Mouse (Mus musculus) CH12.LX (cell line): ENCODE measurements at regions not wholly inside any gene's neighbourhood (a gene's known extent, or its start where the extent isn't known, plus 50 kb on each side); places are given as distances from the start of the nearest gene placed in this dataset.

Source experiments
- DNase-seq: peaks from one replicate; pipeline ENCODE4 v3.0.0-alpha.2; 2013; ENCODE audit errors: extremely low read depth
- H3K27ac ChIP-seq: 2 replicates; pipeline ENCODE4 v1.5.1; 2012; ENCODE audit warnings: low read depth, mild to moderate bottlenecking, control low read depth, moderate library complexity; ENCODE audit not compliant: insufficient read depth
- H3K27me3 ChIP-seq: replicated peaks from 2 replicates; pipeline ENCODE3; 2012; ENCODE audit warnings: inconsistent platforms
- H3K36me3 ChIP-seq, 2 experiments: replicated peaks in 1 of 2; 2 replicates each; pipeline versions ENCODE3 to v1.6.1; 2012; ENCODE audit warnings: inconsistent platforms in 1 of 2, low read length in 1 of 2, mild to moderate bottlenecking in 1 of 2, mixed read lengths in 1 of 2, moderate library complexity in 1 of 2; ENCODE audit not compliant: control insufficient read depth in 1 of 2, insufficient read depth in 1 of 2
- H3K4me1 ChIP-seq, 2 experiments: 2 replicates each; pipeline ENCODE4 v1.6.1; 2012; ENCODE audit warnings: inconsistent platforms in 1 of 2, moderate library complexity in 1 of 2; ENCODE audit not compliant: insufficient read depth in 2 of 2, control insufficient read depth in 1 of 2
- H3K4me2 ChIP-seq: 2 replicates; pipeline ENCODE4 v1.6.1; 2012; ENCODE audit warnings: low read depth, mild to moderate bottlenecking, control low read depth; ENCODE audit not compliant: poor library complexity, insufficient read depth, severe bottlenecking
- H3K4me3 ChIP-seq, 3 experiments: fragments of 150-350 bp in 1 of 3; sonication (generic) in 1 of 3; replicated peaks in 1 of 3; 2 replicates each; pipeline versions ENCODE3 to v1.5.1; 2011 to 2012; ENCODE audit warnings: low read depth in 2 of 3, low read length in 2 of 3, mild to moderate bottlenecking in 2 of 3, moderate library complexity in 2 of 3, control low read depth in 1 of 3, improper control_type of control experiment in 1 of 3, inconsistent platforms in 1 of 3, mixed read lengths in 1 of 3; ENCODE audit not compliant: poor library complexity in 1 of 3
- H3K79me2 ChIP-seq: replicated peaks from 2 replicates; pipeline ENCODE4 v1.6.1; 2012; ENCODE audit warnings: mild to moderate bottlenecking, moderate library complexity; ENCODE audit not compliant: control insufficient read depth, poor library complexity, insufficient read depth, severe bottlenecking; ENCODE audit errors: extremely low read depth
- H3K9ac ChIP-seq: 2 replicates; pipeline ENCODE4 v1.6.1; 2012; ENCODE audit warnings: low read depth, mild to moderate bottlenecking, control low read depth, moderate library complexity; ENCODE audit not compliant: insufficient read depth
- H3K9me3 ChIP-seq: replicated peaks from 2 replicates; pipeline ENCODE3; 2012; ENCODE audit warnings: low read length, inconsistent platforms, mixed read lengths
- CHD1 ChIP-seq: IDR thresholded peaks from 2 replicates; pipeline ENCODE4 v1.6.1; 2012; ENCODE audit warnings: low read depth, low read length, improper control_type of control experiment, inconsistent platforms
- CHD2 ChIP-seq: IDR thresholded peaks from 2 replicates; pipeline ENCODE4 v1.6.1; 2011; ENCODE audit warnings: low read length, improper control_type of control experiment
- CTCF ChIP-seq, 2 experiments: IDR thresholded peaks in 1 of 2; conservative IDR thresholded peaks in 1 of 2; 2 replicates each; pipeline ENCODE4 v1.5.1; 2011 to 2012; ENCODE audit warnings: low read depth in 2 of 2, low read length in 2 of 2, improper control_type of control experiment in 1 of 2, inconsistent platforms in 1 of 2, mild to moderate bottlenecking in 1 of 2, moderate library complexity in 1 of 2
- GABPA ChIP-seq: IDR thresholded peaks from 2 replicates; pipeline ENCODE4 v1.6.1; 2012; ENCODE audit warnings: low read depth, low read length, improper control_type of control experiment, inconsistent platforms; ENCODE audit not compliant: insufficient replicate concordance
- HCFC1 ChIP-seq: IDR thresholded peaks from 2 replicates; pipeline ENCODE4 v1.6.1; 2012; ENCODE audit warnings: low read depth, mild to moderate bottlenecking, inconsistent platforms, low read length, improper control_type of control experiment
- IRF4 ChIP-seq: IDR thresholded peaks from 2 replicates; pipeline ENCODE4 v1.6.1; 2014; ENCODE audit warnings: low read depth, mild to moderate bottlenecking, inconsistent platforms, low read length, improper control_type of control experiment
- MAZ ChIP-seq: IDR thresholded peaks from 2 replicates; pipeline ENCODE4 v1.6.1; 2012; ENCODE audit warnings: low read depth, mild to moderate bottlenecking, inconsistent platforms, low read length, improper control_type of control experiment, moderate library complexity
- MXI1 ChIP-seq: IDR thresholded peaks from 2 replicates; pipeline ENCODE4 v1.6.1; 2011; ENCODE audit warnings: mild to moderate bottlenecking, low read depth, low read length, improper control_type of control experiment
- MYC ChIP-seq: IDR thresholded peaks from 2 replicates; pipeline ENCODE4 v1.6.1; 2011; ENCODE audit warnings: low read depth, mild to moderate bottlenecking, improper control_type of control experiment, low read length
- NELFE ChIP-seq: IDR thresholded peaks from 2 replicates; pipeline ENCODE4 v1.6.1; 2011; ENCODE audit warnings: low read depth, low read length, improper control_type of control experiment
- PAX5 ChIP-seq: IDR thresholded peaks from 2 replicates; pipeline ENCODE4 v1.6.1; 2012; ENCODE audit warnings: low read length, inconsistent platforms, mixed read lengths
- POLR2A ChIP-seq: IDR thresholded peaks from 2 replicates; pipeline ENCODE4 v1.6.1; 2011; ENCODE audit warnings: low read depth, mild to moderate bottlenecking, improper control_type of control experiment, low read length
- RAD21 ChIP-seq: IDR thresholded peaks from 2 replicates; pipeline ENCODE4 v1.6.1; 2011; ENCODE audit warnings: low read depth, mild to moderate bottlenecking, low read length, improper control_type of control experiment, moderate library complexity
- RCOR1 ChIP-seq: conservative IDR thresholded peaks from 2 replicates; pipeline ENCODE4 v1.6.1; 2012; ENCODE audit warnings: low read depth, mild to moderate bottlenecking, inconsistent platforms, low read length, improper control_type of control experiment
- SIN3A ChIP-seq: IDR thresholded peaks from 2 replicates; pipeline ENCODE4 v1.6.1; 2012; ENCODE audit warnings: low read length, improper control_type of control experiment, inconsistent platforms
- USF1 ChIP-seq: IDR thresholded peaks from 2 replicates; pipeline ENCODE4 v1.6.1; 2014; ENCODE audit warnings: low read depth, mild to moderate bottlenecking, inconsistent platforms, low read length, improper control_type of control experiment
- USF2 ChIP-seq: conservative IDR thresholded peaks from 2 replicates; pipeline ENCODE4 v1.6.1; 2011; ENCODE audit warnings: low read depth, low read length, improper control_type of control experiment
- ZNF384 ChIP-seq: IDR thresholded peaks from 2 replicates; pipeline ENCODE4 v1.6.1; 2012; ENCODE audit warnings: low read depth, low read length, improper control_type of control experiment, inconsistent platforms
- dilution Hi-C: fragments of 300-500 bp; cut with MboI; formaldehyde crosslinking; loops from 2 replicates; pipeline ENCODE4 v1.14.3; 2020; ENCODE audit warnings: low sequenced_read_pairs; ENCODE audit not compliant: extremely low pct_unique_long_range_greater_than_20kb, extremely low pct_ligation_motif_present
- in situ Hi-C: fragments of 300-500 bp; cut with MboI; formaldehyde crosslinking; loops from 3 replicates; pipeline ENCODE4 v1.14.3; 2019; ENCODE audit warnings: low sequenced_read_pairs, low pct_ligation_motif_present, low pct_unique_long_range_greater_than_20kb, mixed read lengths

DNA sequence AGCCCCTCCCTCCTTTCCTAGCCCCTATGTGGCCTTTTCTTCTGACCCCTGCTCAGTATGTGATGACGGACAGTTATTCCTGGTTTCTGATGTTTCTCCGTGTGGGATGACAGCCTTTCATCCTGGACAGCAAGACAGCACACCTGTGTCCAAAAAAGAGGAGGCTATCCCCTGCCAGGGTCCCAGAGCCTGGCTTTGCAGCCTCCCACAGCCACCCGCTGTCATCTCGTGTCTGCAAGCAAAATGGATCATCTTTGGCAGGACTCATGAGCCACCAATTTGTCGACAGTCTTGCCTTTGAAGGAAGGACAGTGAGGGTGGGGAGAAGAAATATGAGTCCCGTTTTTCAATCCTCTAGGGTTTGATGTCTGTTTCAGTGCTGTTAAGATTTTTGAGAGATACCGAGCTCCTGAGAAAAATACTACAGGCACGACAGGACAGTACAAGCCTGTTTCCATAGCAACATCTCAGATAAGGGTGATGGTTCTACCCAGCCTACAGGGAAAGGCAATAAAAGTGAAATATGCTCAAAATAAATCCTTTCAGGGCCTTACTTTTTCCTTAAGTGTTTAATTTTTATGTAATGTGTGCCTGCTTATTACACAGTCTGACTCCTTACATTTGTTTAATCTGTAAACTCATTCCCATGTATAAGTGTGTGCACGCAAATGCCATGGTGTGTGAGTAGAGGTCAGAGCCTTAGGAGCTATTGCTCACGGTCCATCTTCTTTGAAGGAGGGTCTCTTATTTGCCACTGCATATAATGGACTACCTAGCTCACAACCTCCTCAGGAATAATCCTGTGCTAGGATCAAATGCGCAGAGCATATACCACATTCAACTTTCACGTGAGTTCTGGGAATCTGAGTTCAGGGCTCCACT is 125.5 kb upstream of the Nckap5 start:
- dilution Hi-C loops (no loop called here), in situ Hi-C loops (no loop called here)
- Histone ChIP-seq H3K27me3 (peaks cover 48% of the 10 kb centered on the region), H3K36me3 (no peaks in the 10 kb centered on the region), H3K4me2 (no peak overlapping the region), H3K27ac (no peak overlapping the region), H3K9ac (no peak overlapping the region), H3K79me2 (no peaks in the 10 kb centered on the region), H3K9me3 (peaks cover 7% of the 10 kb centered on the region)
- no peak for DNase-seq
- TF ChIP-seq USF2 (no peak), CHD2 (no peak)
- TF ChIP-seq, all 38 proteins: peak for 0
- H3K4me3 ChIP-seq, result no peak overlapping the region
- H3K4me1 ChIP-seq, result no peaks in the 10 kb centered on the region

DNA sequence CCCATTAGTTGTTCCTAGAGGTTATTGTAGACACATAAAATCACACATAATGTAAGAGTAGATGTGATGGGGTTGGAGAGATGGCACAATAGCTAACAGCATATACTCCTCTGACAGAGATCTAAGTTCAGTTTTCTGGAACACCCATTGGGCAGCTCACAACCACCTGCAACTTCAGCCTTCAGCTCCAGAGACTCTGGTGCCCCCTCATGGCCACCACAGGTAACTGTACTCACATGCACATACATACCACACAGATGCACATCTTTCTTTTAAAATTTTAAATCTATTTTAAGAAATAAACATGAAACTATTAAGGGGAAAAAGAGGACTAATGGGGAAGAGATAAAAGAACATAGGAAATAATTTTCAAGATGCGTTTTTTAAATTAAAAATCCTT is 117.3 kb upstream of the Nckap5 start:
- TF ChIP-seq IRF4 (no peak), RCOR1 (no peak), MAZ (no peak), RAD21 (no peak), SIN3A (no peak), CTCF (conservative IDR thresholded peaks at IDR 0.05 in 1 of 2, IDR thresholded peaks at IDR 0.05 in 1 of 2; ENCODE audit: low read depth in 2 of 2, low read length in 2 of 2) (peak in 1 of 2 experiments; percentile 12; a peak in 1 of 4 replicates), USF1 (no peak)
- in situ Hi-C loops, result no loop called here
- no peak overlapping the region for H3K4me3 ChIP-seq
- peaks cover 5% of the 10 kb centered on the region for H3K9me3 ChIP-seq
- H3K27ac ChIP-seq, result no peak overlapping the region
- H3K9ac ChIP-seq, result no peak overlapping the region
- DNase-seq, result no peak
- H3K4me1 ChIP-seq, result no peaks in the 10 kb centered on the region
- H3K27me3 ChIP-seq, result peaks cover 9% of the 10 kb centered on the region
- H3K4me2 ChIP-seq, result no peak overlapping the region
- dilution Hi-C loops, result no loop called here
- no peaks in the 10 kb centered on the region for H3K79me2 ChIP-seq
- no peaks in the 10 kb centered on the region for H3K36me3 ChIP-seq

DNA sequence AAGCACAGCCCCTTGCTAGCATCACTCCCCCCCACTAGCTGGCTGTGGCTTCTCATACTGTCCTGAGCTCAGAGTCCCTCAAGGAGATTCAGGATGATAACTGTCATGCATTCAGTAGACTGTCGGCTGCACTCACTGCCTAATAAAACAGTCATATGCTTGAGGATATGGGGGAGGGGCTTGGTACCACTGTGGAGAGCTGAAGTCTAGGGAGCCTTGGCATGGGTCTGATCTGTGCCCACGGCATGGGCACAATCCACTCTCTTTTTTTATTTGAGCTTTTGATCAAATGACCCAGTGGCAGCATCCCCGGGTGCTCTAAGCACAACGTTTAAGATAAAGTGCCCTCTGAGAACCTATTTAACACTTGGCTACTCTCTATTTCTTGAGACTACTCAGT is 102.1 kb upstream of the Nckap5 start:
- Histone ChIP-seq H3K9ac (no peak overlapping the region), H3K4me1 (no peaks in the 10 kb centered on the region), H3K4me3 (no peak overlapping the region), H3K79me2 (no peaks in the 10 kb centered on the region), H3K9me3 (peaks cover 4% of the 10 kb centered on the region), H3K4me2 (no peak overlapping the region), H3K27ac (no peak overlapping the region), H3K27me3 (peaks cover 65% of the 10 kb centered on the region), H3K36me3 (no peaks in the 10 kb centered on the region)
- dilution Hi-C loops, result no loop called here
- TF ChIP-seq PAX5 (no peak), MXI1 (no peak), MAZ (no peak), POLR2A (no peak), RCOR1 (no peak), CTCF (conservative IDR thresholded peaks at IDR 0.05 in 1 of 2, IDR thresholded peaks at IDR 0.05 in 1 of 2; ENCODE audit: low read depth in 2 of 2, low read length in 2 of 2) (no peak), GABPA (no peak), NELFE (no peak), USF2 (no peak), ZNF384 (no peak), HCFC1 (no peak), SIN3A (no peak), USF1 (no peak), CHD1 (no peak), IRF4 (no peak), MYC (no peak)
- no peak for DNase-seq
- in situ Hi-C loops, result no loop called here
